9 mouse cellular contexts compared by ENCODE assay signal in the genomic region with DNA sequence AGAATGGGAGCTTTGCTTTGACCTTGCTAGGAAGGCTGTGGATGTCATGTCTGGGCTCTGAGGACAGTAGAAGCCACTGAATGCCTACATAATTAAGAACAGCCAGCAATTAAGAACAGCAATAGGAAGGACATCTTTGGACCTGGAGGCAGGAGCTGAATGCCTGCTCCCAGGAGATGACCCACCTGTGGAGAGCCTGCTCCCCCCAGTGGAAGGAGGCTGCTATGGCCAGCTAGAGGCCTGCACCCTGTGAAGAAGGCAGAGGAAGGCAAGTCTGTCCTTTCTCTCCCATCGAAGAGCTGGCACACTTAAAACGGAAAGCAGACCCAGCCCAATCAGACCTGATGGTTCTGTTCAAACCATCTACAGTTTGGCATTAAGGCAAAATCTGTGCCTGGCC.
DNase-seq lines count a peak whose midpoint lies in the region; ATAC-seq and TF ChIP-seq lines count a peak whose summit lies in the region.
"Had no signal": no experiment of that assay in that cellular context is flagged by ENCODE, and none has a peak within 500 bp of the region (broad histone marks: within the 10 kb centered on the region; RNA-seq: fewer than 3 reads in every experiment).

No protein-coding gene starts in this region.

- no peaks in the 10 kb centered on the region for H3K36me3 ChIP-seq in embryonic facial prominence, embryonic 14.5 days (ENCODE audit: control insufficient read depth, insufficient read depth, low read length)
- H3K36me3 ChIP-seq in kidney, postnatal 0 days (ENCODE audit: insufficient read depth, low read length), result no peaks in the 10 kb centered on the region
- H3K36me3 ChIP-seq: G1E had no signal

- H3K9ac ChIP-seq in embryonic facial prominence, embryonic 14.5 days (ENCODE audit: low read depth, low read length), result no peak overlapping the region
- no peak overlapping the region for H3K9ac ChIP-seq in kidney, postnatal 0 days (ENCODE audit: low read depth, low read length)

- POLR2A ChIA-PET in Patski (lab: Charles Lee), result interaction anchor here (0.6 kb wide), 2 partner anchors 241 to 652 kb away, joined by 3 to 5 read pairs; no protein-coding TSS in a partner anchor

- H3K4me2 ChIP-seq in embryonic facial prominence, embryonic 14.5 days (ENCODE audit: low read depth, low read length), result no peak overlapping the region
- H3K4me2 ChIP-seq in kidney, postnatal 0 days (ENCODE audit: low read length), result no peak overlapping the region

- CTCF ChIA-PET in Patski (lab: Charles Lee), result interaction anchor here (0.8 to 1.8 kb wide), 10 partner anchors 9 to 363 kb away, joined by 3 to 6 read pairs (median 4); no protein-coding TSS in a partner anchor

- TF ChIP-seq CTCF in Patski (IDR thresholded peaks at IDR 0.05), result peak; percentile 79
- peak; percentile 72 for TF ChIP-seq CTCF in kidney, postnatal 0 days (IDR thresholded peaks at IDR 0.05; ENCODE audit: low read depth)
- peak; percentile 49 for TF ChIP-seq CTCF in lung, adult 2 months (IDR thresholded peaks at IDR 0.05; ENCODE audit: insufficient read depth, low read length)

- no peak overlapping the region for H3K4me3 ChIP-seq in embryonic facial prominence, embryonic 14.5 days (ENCODE audit: low read depth, low read length)
- no peak overlapping the region for H3K4me3 ChIP-seq in kidney, postnatal 0 days (replicated peaks; ENCODE audit: low read depth, low read length)
- no peak overlapping the region for H3K4me3 ChIP-seq in lung, adult 2 months (replicated peaks; ENCODE audit: extremely low read depth, low read depth, low read length)

- in situ Hi-C loops in Patski (cut with MboI; ENCODE audit: low pct_unique_long_range_greater_than_20kb), result loop anchor here (25.0 kb wide), 2 partner anchors 301 to 1599 kb away; no protein-coding TSS in a partner anchor

- H3K9me3 ChIP-seq in embryonic facial prominence, embryonic 14.5 days (ENCODE audit: control insufficient read depth, low read length), result no peaks in the 10 kb centered on the region
- no peaks in the 10 kb centered on the region for H3K9me3 ChIP-seq in kidney, postnatal 0 days (replicated peaks; ENCODE audit: low read length)

- WGBS in embryonic facial prominence, embryonic 14.5 days, result 54% methylated on average over 2 of the region's 2 CpGs
- WGBS in kidney, postnatal 0 days, result 46% methylated on average over 2 of the region's 2 CpGs
- 24% methylated on average over 2 of the region's 2 CpGs for WGBS in lung, adult 2 months

- ATAC-seq in Patski, result no peak
- peak; percentile 67; the same call in 1 of the 2 replicates for ATAC-seq in embryonic facial prominence, embryonic 14.5 days (ENCODE audit: low read depth)
- ATAC-seq in kidney, postnatal 0 days (replicated peaks; ENCODE audit: low FRiP score, low read depth), result no peak

- no peak overlapping the region for H3K27ac ChIP-seq in embryonic facial prominence, embryonic 14.5 days (replicated peaks; ENCODE audit: low read depth, low read length)
- no peak overlapping the region for H3K27ac ChIP-seq in kidney, postnatal 0 days

- no peaks in the 10 kb centered on the region for H3K4me1 ChIP-seq in embryonic facial prominence, embryonic 14.5 days (ENCODE audit: control insufficient read depth, insufficient read depth, low read length)
- H3K4me1 ChIP-seq in kidney, postnatal 0 days (replicated peaks; ENCODE audit: insufficient read depth, low read length), result no peaks in the 10 kb centered on the region
- H3K4me1 ChIP-seq in lung, adult 2 months (ENCODE audit: control insufficient read depth, insufficient read depth, low read length), result no peaks in the 10 kb centered on the region

- H3K27me3 ChIP-seq in Patski, result no peaks in the 10 kb centered on the region
- no peaks in the 10 kb centered on the region for H3K27me3 ChIP-seq in embryonic facial prominence, embryonic 14.5 days (replicated peaks; ENCODE audit: control insufficient read depth, insufficient read depth, low read length)
- no peaks in the 10 kb centered on the region for H3K27me3 ChIP-seq in kidney, postnatal 0 days (ENCODE audit: insufficient read depth, low read length)

- no peak for TF ChIP-seq POLR2A in lung, adult 2 months (IDR thresholded peaks at IDR 0.05; ENCODE audit: borderline replicate concordance, extremely low read depth, low read depth, low read length)

- DNase-seq in gastrocnemius, postnatal 10 days, result peak; percentile 27
- DNase-seq in gastrocnemius, postnatal 25 days, result no peak
- DNase-seq in Patski (ENCODE audit: low read depth, low spot score), result no peak
- DNase-seq in embryonic facial prominence, embryonic 14.5 days (ENCODE audit: low spot score), result peak; percentile 40
- peak; percentile 37 for DNase-seq in kidney, postnatal 0 days (ENCODE audit: low spot score)
- DNase-seq in lung, adult 2 months, result no peak
- DNase-seq in right cerebral cortex, adult 18-20 months, result peak; percentile 58
- DNase-seq in natural killer cell, adult 2 months (ENCODE audit: low spot score in 2 of 2), result no peak

Comparison
In these comparisons a context has a peak if more than half of its experiments do, and no peak if none do; other contexts are left out.
1. DNase-seq: peak in gastrocnemius, postnatal 10 days (single experiment), embryonic facial prominence, embryonic 14.5 days (single experiment), kidney, postnatal 0 days (single experiment) and right cerebral cortex, adult 18-20 months (single experiment); none in gastrocnemius, postnatal 25 days (single experiment), Patski (single experiment), lung, adult 2 months (single experiment) and natural killer cell, adult 2 months (0 of 2).
2. Peak in every context shown above with its lines, with median percentiles within 50 percentile points of each other: CTCF ChIP-seq.